Mouse (Mus musculus) CH12.LX (cell line): ENCODE measurements around the gene Brd3. TPM values are rescaled to one million over a fixed set of nuclear protein-coding genes. Genes with fewer than 3 reads are reported as not detected.
A peak's percentile ranks its signal among the peaks of the same experiment; 100 is the strongest.

Source experiments
- DNase-seq: peaks from one replicate; pipeline ENCODE4 v3.0.0-alpha.2; 2013; ENCODE audit errors: extremely low read depth
- H3K27ac ChIP-seq: 2 replicates; pipeline ENCODE4 v1.5.1; 2012; ENCODE audit warnings: low read depth, mild to moderate bottlenecking, control low read depth, moderate library complexity; ENCODE audit not compliant: insufficient read depth
- H3K27me3 ChIP-seq: replicated peaks from 2 replicates; pipeline ENCODE3; 2012; ENCODE audit warnings: inconsistent platforms
- H3K36me3 ChIP-seq, 2 experiments: replicated peaks in 1 of 2; 2 replicates each; pipeline versions ENCODE3 to v1.6.1; 2012; ENCODE audit warnings: inconsistent platforms in 1 of 2, low read length in 1 of 2, mild to moderate bottlenecking in 1 of 2, mixed read lengths in 1 of 2, moderate library complexity in 1 of 2; ENCODE audit not compliant: control insufficient read depth in 1 of 2, insufficient read depth in 1 of 2
- H3K4me1 ChIP-seq, 2 experiments: 2 replicates each; pipeline ENCODE4 v1.6.1; 2012; ENCODE audit warnings: inconsistent platforms in 1 of 2, moderate library complexity in 1 of 2; ENCODE audit not compliant: insufficient read depth in 2 of 2, control insufficient read depth in 1 of 2
- H3K4me2 ChIP-seq: 2 replicates; pipeline ENCODE4 v1.6.1; 2012; ENCODE audit warnings: low read depth, mild to moderate bottlenecking, control low read depth; ENCODE audit not compliant: poor library complexity, insufficient read depth, severe bottlenecking
- H3K4me3 ChIP-seq, 3 experiments: fragments of 150-350 bp in 1 of 3; sonication (generic) in 1 of 3; replicated peaks in 1 of 3; 2 replicates each; pipeline versions ENCODE3 to v1.5.1; 2011 to 2012; ENCODE audit warnings: low read depth in 2 of 3, low read length in 2 of 3, mild to moderate bottlenecking in 2 of 3, moderate library complexity in 2 of 3, control low read depth in 1 of 3, improper control_type of control experiment in 1 of 3, inconsistent platforms in 1 of 3, mixed read lengths in 1 of 3; ENCODE audit not compliant: poor library complexity in 1 of 3
- H3K79me2 ChIP-seq: replicated peaks from 2 replicates; pipeline ENCODE4 v1.6.1; 2012; ENCODE audit warnings: mild to moderate bottlenecking, moderate library complexity; ENCODE audit not compliant: control insufficient read depth, poor library complexity, insufficient read depth, severe bottlenecking; ENCODE audit errors: extremely low read depth
- H3K9ac ChIP-seq: 2 replicates; pipeline ENCODE4 v1.6.1; 2012; ENCODE audit warnings: low read depth, mild to moderate bottlenecking, control low read depth, moderate library complexity; ENCODE audit not compliant: insufficient read depth
- H3K9me3 ChIP-seq: replicated peaks from 2 replicates; pipeline ENCODE3; 2012; ENCODE audit warnings: low read length, inconsistent platforms, mixed read lengths
- BHLHE40 ChIP-seq: IDR thresholded peaks from 2 replicates; pipeline ENCODE4 v1.6.1; 2011; ENCODE audit warnings: mild to moderate bottlenecking, low read depth, low read length, improper control_type of control experiment
- CHD1 ChIP-seq: IDR thresholded peaks from 2 replicates; pipeline ENCODE4 v1.6.1; 2012; ENCODE audit warnings: low read depth, low read length, improper control_type of control experiment, inconsistent platforms
- CHD2 ChIP-seq: IDR thresholded peaks from 2 replicates; pipeline ENCODE4 v1.6.1; 2011; ENCODE audit warnings: low read length, improper control_type of control experiment
- CTCF ChIP-seq, 2 experiments: IDR thresholded peaks in 1 of 2; conservative IDR thresholded peaks in 1 of 2; 2 replicates each; pipeline ENCODE4 v1.5.1; 2011 to 2012; ENCODE audit warnings: low read depth in 2 of 2, low read length in 2 of 2, improper control_type of control experiment in 1 of 2, inconsistent platforms in 1 of 2, mild to moderate bottlenecking in 1 of 2, moderate library complexity in 1 of 2
- E2F4 ChIP-seq: IDR thresholded peaks from 2 replicates; pipeline ENCODE4 v1.6.1; 2011; ENCODE audit warnings: low read depth, low read length, improper control_type of control experiment; ENCODE audit not compliant: insufficient replicate concordance
- ELF1 ChIP-seq: IDR thresholded peaks from 2 replicates; pipeline ENCODE4 v1.6.1; 2014; ENCODE audit warnings: low read depth, mild to moderate bottlenecking, inconsistent platforms, low read length, improper control_type of control experiment
- ETS1 ChIP-seq: conservative IDR thresholded peaks from 2 replicates; pipeline ENCODE4 v1.6.1; 2012; ENCODE audit warnings: low read depth, mild to moderate bottlenecking, inconsistent platforms, low read length, improper control_type of control experiment, moderate library complexity
- GABPA ChIP-seq: IDR thresholded peaks from 2 replicates; pipeline ENCODE4 v1.6.1; 2012; ENCODE audit warnings: low read depth, low read length, improper control_type of control experiment, inconsistent platforms; ENCODE audit not compliant: insufficient replicate concordance
- HCFC1 ChIP-seq: IDR thresholded peaks from 2 replicates; pipeline ENCODE4 v1.6.1; 2012; ENCODE audit warnings: low read depth, mild to moderate bottlenecking, inconsistent platforms, low read length, improper control_type of control experiment
- IRF4 ChIP-seq: IDR thresholded peaks from 2 replicates; pipeline ENCODE4 v1.6.1; 2014; ENCODE audit warnings: low read depth, mild to moderate bottlenecking, inconsistent platforms, low read length, improper control_type of control experiment
- JUN ChIP-seq: IDR thresholded peaks from 2 replicates; pipeline ENCODE4 v1.6.1; 2011; ENCODE audit warnings: low read depth, mild to moderate bottlenecking, low read length, improper control_type of control experiment, moderate library complexity; ENCODE audit not compliant: insufficient read depth
- JUND ChIP-seq: conservative IDR thresholded peaks from 2 replicates; pipeline ENCODE4 v1.6.1; 2011; ENCODE audit warnings: low read depth, low read length, improper control_type of control experiment
- MAFK ChIP-seq: IDR thresholded peaks from 2 replicates; pipeline ENCODE4 v1.6.1; 2011; ENCODE audit warnings: low read length, improper control_type of control experiment; ENCODE audit not compliant: insufficient replicate concordance
- MAX ChIP-seq: IDR thresholded peaks from 2 replicates; pipeline ENCODE4 v1.6.1; 2011; ENCODE audit warnings: low read length, improper control_type of control experiment
- MEF2A ChIP-seq: IDR thresholded peaks from 2 replicates; pipeline ENCODE4 v1.6.1; 2014; ENCODE audit warnings: low read depth, mild to moderate bottlenecking, inconsistent platforms, low read length, improper control_type of control experiment, borderline replicate concordance
- MXI1 ChIP-seq: IDR thresholded peaks from 2 replicates; pipeline ENCODE4 v1.6.1; 2011; ENCODE audit warnings: mild to moderate bottlenecking, low read depth, low read length, improper control_type of control experiment
- MYC ChIP-seq: IDR thresholded peaks from 2 replicates; pipeline ENCODE4 v1.6.1; 2011; ENCODE audit warnings: low read depth, mild to moderate bottlenecking, improper control_type of control experiment, low read length
- NELFE ChIP-seq: IDR thresholded peaks from 2 replicates; pipeline ENCODE4 v1.6.1; 2011; ENCODE audit warnings: low read depth, low read length, improper control_type of control experiment
- POLR2A ChIP-seq: IDR thresholded peaks from 2 replicates; pipeline ENCODE4 v1.6.1; 2011; ENCODE audit warnings: low read depth, mild to moderate bottlenecking, improper control_type of control experiment, low read length
- POLR2AphosphoS2 ChIP-seq: IDR thresholded peaks from 2 replicates; pipeline ENCODE4 v1.6.1; 2011; ENCODE audit warnings: low read depth, low read length, improper control_type of control experiment
- RAD21 ChIP-seq: IDR thresholded peaks from 2 replicates; pipeline ENCODE4 v1.6.1; 2011; ENCODE audit warnings: low read depth, mild to moderate bottlenecking, low read length, improper control_type of control experiment, moderate library complexity
- RCOR1 ChIP-seq: conservative IDR thresholded peaks from 2 replicates; pipeline ENCODE4 v1.6.1; 2012; ENCODE audit warnings: low read depth, mild to moderate bottlenecking, inconsistent platforms, low read length, improper control_type of control experiment
- SMC3 ChIP-seq: IDR thresholded peaks from 2 replicates; pipeline ENCODE4 v1.6.1; 2011; ENCODE audit warnings: low read depth, low read length, improper control_type of control experiment
- TBP ChIP-seq: conservative IDR thresholded peaks from 2 replicates; pipeline ENCODE4 v1.6.1; 2011; ENCODE audit warnings: low read depth, low read length, improper control_type of control experiment
- TCF12 ChIP-seq: IDR thresholded peaks from 2 replicates; pipeline ENCODE4 v1.6.1; 2014; ENCODE audit warnings: low read depth, mild to moderate bottlenecking, inconsistent platforms, low read length, improper control_type of control experiment
- ZKSCAN1 ChIP-seq: IDR thresholded peaks from 2 replicates; pipeline ENCODE4 v1.6.1; 2012; ENCODE audit warnings: low read depth, inconsistent platforms, low read length, improper control_type of control experiment, borderline replicate concordance
- ZMIZ1 ChIP-seq: IDR thresholded peaks from 2 replicates; pipeline ENCODE4 v1.6.1; 2012; ENCODE audit warnings: low read depth, mild to moderate bottlenecking, inconsistent platforms, low read length, improper control_type of control experiment
- ZNF384 ChIP-seq: IDR thresholded peaks from 2 replicates; pipeline ENCODE4 v1.6.1; 2012; ENCODE audit warnings: low read depth, low read length, improper control_type of control experiment, inconsistent platforms
- dilution Hi-C: fragments of 300-500 bp; cut with MboI; formaldehyde crosslinking; loops from 2 replicates; pipeline ENCODE4 v1.14.3; 2020; ENCODE audit warnings: low sequenced_read_pairs; ENCODE audit not compliant: extremely low pct_unique_long_range_greater_than_20kb, extremely low pct_ligation_motif_present
- in situ Hi-C: fragments of 300-500 bp; cut with MboI; formaldehyde crosslinking; loops from 3 replicates; pipeline ENCODE4 v1.14.3; 2019; ENCODE audit warnings: low sequenced_read_pairs, low pct_ligation_motif_present, low pct_unique_long_range_greater_than_20kb, mixed read lengths
- polyA plus RNA-seq: library from polyadenylated mRNA; unstranded; fragments of >175 nt; gene quantifications from 2 replicates; pipeline ENCODE4 v1.2.1, GENCODE M21; 2012; ENCODE audit warnings: low read depth; ENCODE audit not compliant: insufficient read length
- total RNA-seq, 2 experiments: library from RNA; depleted of rRNA; stranded (reverse); fragments of 300-350 nt in 1 of 2; fragments of >200 nt in 1 of 2; gene quantifications; 2 replicates each; pipeline ENCODE4 v1.2.3; 2012 to 2014

Brd3 gene
- total and polyA plus RNA-seq, 3 experiments, result 2.5 to 17.1 (median 6.6) TPM

DNA sequence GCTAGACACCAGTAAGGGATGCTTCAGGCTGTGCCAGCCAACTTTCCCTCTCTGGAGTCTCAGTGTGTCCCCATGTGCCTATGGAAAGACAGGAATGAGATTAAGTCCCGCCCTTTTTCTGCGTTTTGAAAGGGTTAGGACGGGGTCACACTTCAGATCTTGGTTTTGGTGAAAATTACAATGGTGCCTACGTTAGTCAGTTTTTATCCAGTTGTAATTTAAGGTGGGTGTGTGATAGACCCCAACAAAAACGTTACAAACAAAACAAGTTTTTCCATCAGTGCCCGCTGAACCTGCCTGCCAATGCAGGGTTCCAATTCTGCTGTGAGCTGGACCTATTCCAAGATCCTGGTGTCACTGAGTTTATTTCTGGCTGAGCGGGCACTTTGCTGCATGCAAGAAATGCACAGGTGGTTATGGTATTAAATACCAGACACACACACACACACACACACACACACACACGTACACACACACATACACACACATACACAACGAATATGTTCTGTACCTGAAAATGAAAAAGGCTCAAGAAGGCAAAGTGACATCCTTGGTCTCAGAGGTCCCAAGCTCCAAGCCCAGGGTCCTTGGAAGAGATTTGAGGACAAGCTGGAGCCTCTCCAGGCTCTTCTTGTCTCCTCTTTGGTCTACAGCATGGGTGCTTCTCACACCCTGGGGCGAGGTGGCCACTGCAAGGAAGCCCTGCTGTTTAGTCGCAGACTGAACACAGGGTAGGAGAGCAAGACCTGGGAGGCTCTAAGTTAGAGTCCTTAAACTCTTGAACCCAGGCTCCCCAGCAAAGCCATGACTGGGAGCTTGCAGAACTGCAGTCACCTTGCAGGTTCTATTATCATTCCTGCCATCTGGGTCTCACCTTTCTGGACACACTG is 30.9 kb downstream of the Brd3 start:
- H3K27me3 ChIP-seq, result no peaks in the 10 kb centered on the region
- H3K9me3 ChIP-seq, result no peaks in the 10 kb centered on the region
- H3K79me2 ChIP-seq, result no peaks in the 10 kb centered on the region; the same call in 1 of the 2 replicates
- DNase-seq, result no peak
- no peak for TF ChIP-seq TBP
- TF ChIP-seq IRF4, result peak; percentile 4; the same call in 1 of the 2 replicates
- peaks cover 6 to 46% of the 10 kb centered on the region in 2 experiments for H3K4me1 ChIP-seq
- no peak overlapping the region for H3K27ac ChIP-seq
- peak overlapping the region; percentile 95 for H3K4me2 ChIP-seq
- peak overlapping the region; percentile 92; the same call in 1 of the 2 replicates for H3K9ac ChIP-seq
- H3K4me3 ChIP-seq, result peak overlapping the region; percentile 59 to 66 (median 66)
- peaks cover 0 to 8% of the 10 kb centered on the region in 2 experiments for H3K36me3 ChIP-seq
- dilution Hi-C loops (no loop called here), in situ Hi-C loops (no loop called here)

DNA sequence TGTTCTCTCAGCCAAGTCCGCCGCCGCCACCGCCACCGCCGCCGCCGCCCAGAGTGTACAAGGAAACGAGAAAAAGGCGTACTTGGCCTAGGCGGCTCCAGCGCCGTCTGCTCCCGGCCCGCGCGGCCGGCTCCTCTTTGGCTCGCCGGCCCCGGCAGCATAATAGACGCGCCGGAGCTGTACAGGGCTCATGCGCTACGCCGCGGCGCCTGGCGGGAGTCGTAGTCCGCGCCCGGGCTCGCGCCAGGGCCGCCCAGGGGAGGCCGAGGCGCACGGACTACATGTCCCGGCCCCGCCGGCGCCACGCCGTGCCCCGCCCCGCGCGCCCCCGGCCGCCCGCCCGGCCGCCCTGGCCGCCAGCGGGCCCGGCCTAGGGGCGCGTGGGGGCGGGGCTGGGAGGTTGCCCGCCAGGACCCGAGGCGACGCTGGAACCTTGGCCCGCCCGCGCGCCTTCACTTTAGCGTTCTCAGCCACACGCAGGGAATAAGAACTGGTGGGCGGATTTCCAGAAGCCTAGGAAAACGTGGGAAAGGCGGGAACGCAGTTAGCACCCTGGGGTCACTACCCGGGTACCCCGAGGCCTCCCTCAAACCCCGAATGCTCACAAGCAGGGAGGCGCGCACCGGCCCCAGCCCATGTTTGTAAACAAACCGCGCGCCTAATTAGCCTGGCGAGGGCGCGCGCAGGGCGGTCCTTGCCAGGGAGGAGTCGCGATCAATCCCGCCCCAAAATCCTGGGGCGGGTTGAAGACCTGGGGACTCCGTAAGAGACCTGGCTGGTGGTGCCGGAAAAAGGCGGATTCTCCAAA is 31.8 kb downstream of the Brd3 start:
- peaks cover 11 to 52% of the 10 kb centered on the region in 2 experiments for H3K4me1 ChIP-seq
- peaks cover 0 to 15% of the 10 kb centered on the region in 2 experiments for H3K36me3 ChIP-seq
- in situ Hi-C loops (no loop called here), dilution Hi-C loops (no loop called here)
- peak overlapping the region; percentile 66 to 91 (median 72) for H3K4me3 ChIP-seq
- no peak overlapping the region; the same call in 1 of the 2 replicates for H3K27ac ChIP-seq
- peak; percentile 77 for DNase-seq
- H3K9me3 ChIP-seq, result no peaks in the 10 kb centered on the region
- H3K79me2 ChIP-seq, result no peaks in the 10 kb centered on the region; the same call in 1 of the 2 replicates
- H3K27me3 ChIP-seq, result no peaks in the 10 kb centered on the region
- H3K9ac ChIP-seq, result peak overlapping the region; percentile 92
- H3K4me2 ChIP-seq, result peak overlapping the region; percentile 95
- peak; percentile 22; the same call in 1 of the 2 replicates for TF ChIP-seq IRF4
- TF ChIP-seq MYC, result no peak
- TF ChIP-seq RCOR1, result no peak
- no peak for TF ChIP-seq CTCF (conservative IDR thresholded peaks at IDR 0.05 in 1 of 2, IDR thresholded peaks at IDR 0.05 in 1 of 2; ENCODE audit: low read depth in 2 of 2, low read length in 2 of 2)
- no peak for TF ChIP-seq MEF2A
- TF ChIP-seq ZMIZ1, result peak; percentile 56; the same call in 1 of the 2 replicates
- TF ChIP-seq ZNF384, result no peak
- TF ChIP-seq POLR2A, result peak; percentile 89
- no peak for TF ChIP-seq TBP
- TF ChIP-seq POLR2AphosphoS2, result no peak
- TF ChIP-seq MXI1, result no peak; the same call in 1 of the 2 replicates
- no peak for TF ChIP-seq CHD1
- peak; percentile 86 for TF ChIP-seq HCFC1
- TF ChIP-seq GABPA, result peak; percentile 23; the same call in 1 of the 2 replicates
- no peak for TF ChIP-seq JUND
- peak; percentile 58; the same call in 1 of the 2 replicates for TF ChIP-seq TCF12
- no peak for TF ChIP-seq SMC3
- no peak for TF ChIP-seq RAD21
- TF ChIP-seq JUN, result no peak
- TF ChIP-seq CHD2, result no peak
- TF ChIP-seq ZKSCAN1, result no peak
- TF ChIP-seq NELFE, result peak; percentile 83
- TF ChIP-seq MAFK, result no peak
- no peak for TF ChIP-seq ELF1
- TF ChIP-seq ETS1, result no peak
- TF ChIP-seq MAX, result no peak
- TF ChIP-seq E2F4, result no peak
- TF ChIP-seq BHLHE40, result no peak
